Mouse (Mus musculus) midbrain, embryonic 16.5 days (tissue): ENCODE results near the gene Megf8. TPM values are rescaled to one million over a fixed set of nuclear protein-coding genes. Genes with fewer than 3 reads are reported as not detected.

Experiments used
- ATAC-seq: fragments of 200-750 bp; cut with Nextera tagmentation; 2 replicates; pipeline ENCODE4 v1.8.0; 2017; ENCODE audit warnings: moderate TSS enrichment
- H3K27ac ChIP-seq: fragments of 300-500 bp; sonication (generic); 2 replicates; pipeline ENCODE4 v1.5.1; 2014; ENCODE audit warnings: mild to moderate bottlenecking, low read length, mixed read lengths
- H3K27me3 ChIP-seq: fragments of 300-500 bp; sonication (generic); 2 replicates; pipeline ENCODE4 v1.6.1; 2014; ENCODE audit warnings: low read depth, low read length, mixed read lengths; ENCODE audit not compliant: control insufficient read depth, insufficient read depth
- H3K36me3 ChIP-seq: fragments of 300-500 bp; sonication (generic); 2 replicates; pipeline ENCODE4 v1.6.1; 2014; ENCODE audit warnings: mild to moderate bottlenecking, low read length, moderate library complexity, mixed read lengths; ENCODE audit not compliant: control insufficient read depth, insufficient read depth
- H3K4me1 ChIP-seq: fragments of 300-500 bp; sonication (generic); 2 replicates; pipeline ENCODE4 v1.6.1; 2014; ENCODE audit warnings: mild to moderate bottlenecking, low read length, mixed read lengths; ENCODE audit not compliant: control insufficient read depth, insufficient read depth
- H3K4me2 ChIP-seq: fragments of 300-500 bp; sonication (generic); 2 replicates; pipeline ENCODE4 v1.6.1; 2014; ENCODE audit warnings: mild to moderate bottlenecking, low read length, mixed read lengths
- H3K4me3 ChIP-seq: fragments of 300-500 bp; sonication (generic); 2 replicates; pipeline ENCODE4 v1.5.1; 2014; ENCODE audit warnings: low read depth, mild to moderate bottlenecking, low read length, moderate library complexity, mixed read lengths
- H3K9ac ChIP-seq: fragments of 300-500 bp; sonication (generic); 2 replicates; pipeline ENCODE4 v1.6.1; 2014; ENCODE audit warnings: low read depth, low read length, mixed read lengths
- H3K9me3 ChIP-seq: fragments of 300-500 bp; sonication (generic); replicated peaks from 2 replicates; pipeline ENCODE4 v1.6.1; 2014; ENCODE audit warnings: mild to moderate bottlenecking, low read length, mixed read lengths; ENCODE audit not compliant: control insufficient read depth, poor library complexity, severe bottlenecking
- WGBS: fragments of 180-500 bp; shearing (Covaris S2); extraction: QIAGEN DNeasy Blood & Tissue Kit; methylation state at CpG from one replicate; pipeline ENCODE4 v1.1.7; 2014; 5-methylcytosine and 5-hydroxymethylcytosine counted together
- polyA plus RNA-seq: library from polyadenylated mRNA; unstranded; fragments of >200 nt; fragmentation: Nextera tagmentation; extraction: Ambion mirVana; gene quantifications from 2 replicates; pipeline ENCODE4 v1.2.1, GENCODE M21; 2015

Megf8 gene
- polyA plus RNA-seq, 1 experiment from 2014 or later = 23.2 TPM

DNA sequence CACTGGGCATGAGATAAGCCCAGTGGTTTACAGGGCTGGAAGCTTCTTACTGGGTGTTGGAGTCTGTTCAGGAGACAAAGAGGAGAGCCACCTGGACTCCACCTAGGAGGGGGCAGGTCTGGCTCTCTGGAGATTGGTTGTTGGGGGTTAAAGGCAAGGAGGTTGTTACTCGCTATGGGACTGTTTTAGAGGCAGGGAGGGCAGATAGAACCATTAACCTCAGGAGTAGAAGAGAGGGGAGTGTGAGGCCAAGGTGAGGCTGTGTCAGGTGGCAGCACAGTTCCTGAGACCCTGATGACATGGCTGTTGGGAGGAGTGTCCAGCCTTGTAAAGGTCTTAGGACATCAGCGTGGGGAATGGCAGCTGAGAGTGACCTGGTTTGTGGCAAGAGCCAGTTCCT lies 32.8 kb upstream of the Megf8 start:
- Histone ChIP-seq H3K4me2 (peak overlapping the region; percentile 81), H3K4me3 (peak overlapping the region; percentile 75), H3K9ac (peak overlapping the region; percentile 84), H3K27me3 (no peaks in the 10 kb centered on the region), H3K27ac (peak overlapping the region; percentile 100), H3K36me3 (peaks cover 40% of the 10 kb centered on the region), H3K4me1 (peaks cover 43% of the 10 kb centered on the region), H3K9me3 (no peaks in the 10 kb centered on the region)
- ATAC-seq = no peak
- 64% methylated on average over 2 of the region's 2 CpGs for WGBS

DNA sequence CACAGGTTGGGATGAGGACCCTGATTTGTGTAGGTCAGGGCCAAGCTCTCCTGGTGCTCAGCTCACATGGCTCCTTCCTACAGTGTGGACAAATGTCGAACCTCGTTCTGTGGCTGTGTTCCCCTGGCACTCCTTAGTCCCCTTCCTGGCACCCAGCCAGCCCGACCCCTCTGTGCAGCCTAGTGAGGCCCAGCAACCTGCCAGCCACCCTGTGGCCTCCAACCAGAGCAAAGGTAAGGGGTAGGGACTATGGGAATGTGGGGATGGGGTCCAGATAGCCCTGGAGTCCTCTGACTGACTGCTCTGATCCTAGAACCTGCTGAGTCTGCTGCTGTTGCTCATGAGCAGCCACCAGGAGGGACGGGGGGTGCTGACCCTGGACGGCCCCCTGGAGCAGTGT lies 32.2 kb upstream of the Megf8 start:
- no peak for ATAC-seq
- Histone ChIP-seq H3K4me2 (peak overlapping the region; percentile 81; the same call in 1 of the 2 replicates), H3K9me3 (no peaks in the 10 kb centered on the region), H3K27me3 (no peaks in the 10 kb centered on the region), H3K36me3 (peaks cover 46% of the 10 kb centered on the region), H3K27ac (peak overlapping the region; percentile 35; the same call in 1 of the 2 replicates), H3K4me1 (peaks cover 39% of the 10 kb centered on the region), H3K9ac (no peak overlapping the region; the same call in 1 of the 2 replicates), H3K4me3 (no peak overlapping the region)
- WGBS = 65% methylated on average over 5 of the region's 5 CpGs

DNA sequence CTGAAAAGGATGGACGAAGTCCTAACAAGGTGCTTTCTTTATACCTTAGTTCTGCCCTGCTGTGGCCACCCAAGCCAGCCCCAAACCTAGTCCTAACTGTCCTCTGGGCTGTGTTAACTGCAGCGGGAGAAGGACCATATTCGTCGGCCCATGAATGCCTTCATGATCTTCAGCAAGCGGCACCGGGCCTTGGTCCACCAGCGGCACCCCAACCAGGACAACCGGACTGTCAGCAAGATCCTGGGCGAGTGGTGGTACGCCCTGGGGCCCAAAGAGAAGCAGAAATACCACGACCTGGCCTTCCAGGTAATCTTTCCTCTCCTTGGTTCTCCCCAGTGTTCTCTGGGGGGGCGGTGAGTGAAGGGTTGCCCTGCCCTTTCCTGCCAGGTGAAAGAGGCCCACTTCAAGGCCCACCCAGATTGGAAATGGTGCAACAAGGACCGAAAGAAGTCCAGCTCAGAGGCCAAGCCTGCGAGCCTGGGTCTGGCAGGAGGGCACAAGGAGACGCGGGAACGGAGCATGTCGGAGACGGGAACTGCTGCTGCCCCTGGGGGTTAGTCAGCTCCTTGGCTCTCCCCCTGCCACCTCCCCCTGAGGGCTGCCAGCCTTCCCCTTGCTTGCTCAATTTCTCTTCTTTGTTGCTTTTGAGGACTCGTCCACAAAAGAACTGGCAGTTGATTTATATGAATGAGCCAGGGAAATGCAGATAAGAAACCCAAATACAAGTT lies 31.3 kb upstream of the Megf8 start:
- 90% methylated on average over 20 of the region's 20 CpGs for WGBS
- Histone ChIP-seq H3K4me1 (peaks cover 30% of the 10 kb centered on the region), H3K4me2 (no peak overlapping the region), H3K9ac (no peak overlapping the region), H3K27ac (no peak overlapping the region), H3K36me3 (peaks cover 54% of the 10 kb centered on the region), H3K9me3 (no peaks in the 10 kb centered on the region), H3K27me3 (no peaks in the 10 kb centered on the region), H3K4me3 (no peak overlapping the region)
- no peak for ATAC-seq

DNA sequence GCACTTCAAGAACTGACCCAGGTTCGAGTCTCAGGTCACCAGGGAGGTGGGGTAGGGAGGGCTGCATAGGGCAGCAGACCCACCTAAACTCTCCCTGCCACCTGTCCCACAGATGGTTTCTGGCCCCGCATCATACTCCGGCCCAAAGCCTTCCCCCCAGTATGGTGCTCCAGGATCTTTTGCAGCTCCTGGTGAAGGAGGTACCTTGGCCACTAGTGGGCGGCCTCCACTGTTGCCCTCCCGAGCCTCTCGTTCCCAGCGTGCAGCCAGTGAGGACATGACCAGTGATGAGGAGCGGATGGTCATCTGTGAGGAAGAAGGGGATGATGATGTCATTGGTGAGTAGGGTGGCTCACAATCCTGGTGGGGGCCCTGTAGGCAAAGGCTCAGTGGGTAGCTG lies 30.0 kb upstream of the Megf8 start:
- 88% methylated on average over 8 of the region's 8 CpGs for WGBS
- H3K9me3 ChIP-seq = no peaks in the 10 kb centered on the region
- H3K36me3 ChIP-seq = peaks cover 63% of the 10 kb centered on the region

DNA sequence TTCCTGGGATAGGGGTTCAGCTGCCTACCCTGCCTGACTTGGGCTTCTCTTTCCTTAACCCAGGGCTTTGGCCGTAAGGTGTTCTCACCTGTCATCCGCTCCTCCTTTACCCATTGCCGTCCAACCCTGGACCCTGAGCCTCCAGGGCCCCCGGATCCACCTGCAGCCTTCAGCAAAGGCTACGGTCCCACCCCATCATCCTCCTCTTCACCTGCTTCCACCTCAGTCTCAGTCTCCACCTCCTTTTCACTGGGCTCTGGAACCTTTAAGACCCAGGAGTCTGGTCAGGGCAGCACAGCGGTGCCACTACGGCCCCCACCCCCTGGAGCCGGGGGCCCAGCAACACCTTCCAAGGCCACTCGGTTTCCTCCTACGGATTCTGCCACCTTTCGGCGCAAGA lies 29.0 kb upstream of the Megf8 start:
- Histone ChIP-seq H3K4me1 (peaks cover 21% of the 10 kb centered on the region), H3K27ac (no peak overlapping the region), H3K4me3 (no peak overlapping the region), H3K4me2 (no peak overlapping the region), H3K9me3 (no peaks in the 10 kb centered on the region), H3K27me3 (no peaks in the 10 kb centered on the region), H3K36me3 (peaks cover 67% of the 10 kb centered on the region), H3K9ac (no peak overlapping the region)
- WGBS = 92% methylated on average over 12 of the region's 12 CpGs
- no peak for ATAC-seq

More for the DNA sequence above, 30.0 kb upstream of the Megf8 start:
- Histone ChIP-seq H3K27me3 (no peaks in the 10 kb centered on the region), H3K4me3 (no peak overlapping the region), H3K4me2 (no peak overlapping the region), H3K4me1 (peaks cover 21% of the 10 kb centered on the region), H3K27ac (no peak overlapping the region), H3K9ac (no peak overlapping the region)
- ATAC-seq = no peak

DNA sequence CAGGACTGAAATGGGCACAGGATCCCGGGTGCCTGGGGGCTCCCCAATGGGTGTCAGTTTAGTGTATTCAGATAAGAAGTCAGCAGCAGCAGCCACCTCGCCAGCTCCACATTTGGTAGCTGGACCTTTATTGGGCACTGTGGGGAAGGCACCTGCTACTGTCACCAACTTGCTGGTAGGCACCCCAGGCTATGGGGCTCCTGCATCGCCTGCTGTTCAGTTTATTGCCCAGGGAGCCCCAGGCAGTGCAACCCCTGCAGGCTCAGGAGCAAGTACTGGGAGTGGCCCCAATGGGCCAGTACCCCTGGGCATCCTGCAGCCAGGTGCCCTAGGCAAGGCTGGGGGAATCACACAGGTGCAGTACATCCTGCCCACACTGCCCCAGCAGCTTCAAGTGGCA lies 28.2 kb upstream of the Megf8 start:
- Histone ChIP-seq H3K27ac (no peak overlapping the region), H3K9ac (no peak overlapping the region), H3K27me3 (no peaks in the 10 kb centered on the region), H3K4me2 (no peak overlapping the region), H3K4me1 (peaks cover 14% of the 10 kb centered on the region), H3K9me3 (no peaks in the 10 kb centered on the region), H3K4me3 (no peak overlapping the region), H3K36me3 (peaks cover 72% of the 10 kb centered on the region)
- WGBS = 95% methylated on average over 3 of the region's 3 CpGs
- no peak for ATAC-seq

DNA sequence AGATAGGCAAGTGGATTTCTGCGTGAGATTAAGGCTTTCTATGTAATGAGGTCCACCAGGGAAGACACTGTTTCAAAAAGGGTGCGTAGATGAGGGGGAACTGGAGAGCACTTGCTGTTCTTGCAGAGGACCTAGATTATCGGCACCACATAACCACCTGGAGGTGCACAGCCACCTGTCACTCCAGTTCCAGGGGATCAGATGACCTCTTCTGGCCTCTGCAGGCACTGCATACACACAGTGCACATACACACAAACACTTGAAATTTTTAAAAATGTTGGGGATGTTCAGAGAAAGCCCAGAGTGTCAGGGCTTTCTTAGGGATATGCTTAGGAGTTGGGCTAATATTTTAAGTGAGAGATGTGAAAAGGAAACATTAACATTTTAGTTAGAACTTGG lies 27.0 kb upstream of the Megf8 start:
- Histone ChIP-seq H3K27ac (no peak overlapping the region), H3K27me3 (no peaks in the 10 kb centered on the region), H3K9me3 (no peaks in the 10 kb centered on the region), H3K4me3 (no peak overlapping the region), H3K9ac (no peak overlapping the region), H3K4me2 (no peak overlapping the region), H3K4me1 (peaks cover 2% of the 10 kb centered on the region), H3K36me3 (peaks cover 78% of the 10 kb centered on the region)
- no peak for ATAC-seq
- 92% methylated on average over 3 of the region's 3 CpGs for WGBS

DNA sequence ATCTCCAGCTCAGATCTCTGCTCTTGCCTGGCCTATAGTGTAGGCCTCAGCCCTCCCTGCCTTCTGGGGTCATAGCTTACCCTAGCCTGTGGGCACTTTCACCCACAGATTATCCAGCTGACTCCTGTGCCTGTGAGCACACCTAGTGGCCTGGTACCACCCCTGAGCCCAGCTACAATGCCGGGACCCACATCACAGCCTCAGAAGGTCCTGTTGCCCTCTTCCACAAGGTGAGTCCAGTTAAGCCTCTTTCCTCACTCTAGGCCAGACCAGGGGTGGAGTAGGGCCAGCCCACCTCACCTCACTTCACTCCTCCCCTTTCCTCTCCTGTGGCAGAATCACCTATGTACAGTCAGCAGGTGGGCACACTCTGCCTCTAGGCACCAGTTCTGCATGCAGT lies 26.5 kb upstream of the Megf8 start:
- Histone ChIP-seq H3K4me2 (no peak overlapping the region), H3K27me3 (no peaks in the 10 kb centered on the region), H3K4me3 (no peak overlapping the region), H3K9me3 (no peaks in the 10 kb centered on the region), H3K4me1 (peaks cover 4% of the 10 kb centered on the region), H3K27ac (no peak overlapping the region), H3K36me3 (peaks cover 74% of the 10 kb centered on the region), H3K9ac (no peak overlapping the region)
- 100% methylated on average over 1 of the region's 1 CpGs for WGBS
- no peak for ATAC-seq

DNA sequence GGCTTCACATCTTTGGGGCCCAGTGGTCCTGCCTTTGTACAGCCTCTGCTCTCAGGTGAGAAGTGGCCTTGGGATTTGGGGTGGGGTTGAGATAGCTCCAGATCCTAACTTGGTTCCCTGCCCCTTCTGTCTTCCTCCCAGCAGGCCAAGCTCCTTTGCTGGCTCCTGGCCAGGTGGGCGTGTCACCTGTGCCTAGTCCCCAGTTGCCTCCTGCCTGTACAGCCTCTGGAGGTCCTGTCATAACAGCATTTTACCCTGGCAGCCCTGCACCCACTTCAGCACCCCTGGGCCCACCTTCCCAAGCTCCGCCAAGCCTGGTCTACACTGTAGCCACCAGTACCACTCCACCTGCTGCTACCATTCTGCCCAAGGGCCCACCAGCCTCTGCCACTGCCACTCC lies 26.1 kb upstream of the Megf8 start:
- H3K36me3 ChIP-seq = peaks cover 70% of the 10 kb centered on the region
- ATAC-seq = no peak
- H3K9me3 ChIP-seq = no peaks in the 10 kb centered on the region
- no peak overlapping the region for H3K4me2 ChIP-seq
- H3K27ac ChIP-seq = no peak overlapping the region; the same call in 1 of the 2 replicates
- 74% methylated on average over 2 of the region's 2 CpGs for WGBS
- H3K4me3 ChIP-seq = no peak overlapping the region
- H3K27me3 ChIP-seq = no peaks in the 10 kb centered on the region
- H3K4me1 ChIP-seq = peaks cover 8% of the 10 kb centered on the region
- H3K9ac ChIP-seq = no peak overlapping the region
